Mouse (Mus musculus): Measurements from ENCODE around the gene Fli1. TPM values are rescaled to one million over a fixed set of nuclear protein-coding genes. Genes with fewer than 3 reads are reported as not detected.

Fli1 gene
- total and polyA plus RNA-seq, 2 experiments = 1.6 to 3.0 TPM

GRCm38 (mm10) chr9:32502256-32503010, 40.2 kb downstream of the Fli1 start:
- 73% methylated on average over 11 of the region's 11 CpGs for WGBS
- DNase-seq (ENCODE audit: extremely low read depth, low read depth, low spot score) = no peak
- Histone ChIP-seq H3K9ac (ENCODE audit: low read depth, low read length) (no peak overlapping the region), H3K27ac (replicated peaks; ENCODE audit: insufficient read depth, low read depth, low read length) (no peak overlapping the region), H3K4me1 (ENCODE audit: control insufficient read depth, insufficient read depth, low read length) (no peaks in the 10 kb centered on the region; the same call in 1 of the 2 replicates), H3K79me2 (ENCODE audit: control insufficient read depth, insufficient read depth, low read length) (peaks cover 3% of the 10 kb centered on the region; the same call in 1 of the 2 replicates), H3K4me3 (ENCODE audit: insufficient read depth, low read depth, low read length) (no peak overlapping the region), H3K36me3 (ENCODE audit: control insufficient read depth, insufficient read depth, low read length) (no peaks in the 10 kb centered on the region), H3K27me3 (ENCODE audit: control insufficient read depth, insufficient read depth, low read length) (no peaks in the 10 kb centered on the region)
- TF ChIP-seq CTCF (IDR thresholded peaks at IDR 0.05; ENCODE audit: low read depth, low read length) = no peak
- TF ChIP-seq POLR2A (IDR thresholded peaks at IDR 0.05; ENCODE audit: extremely low read depth, insufficient read depth, low read length) = no peak

DNA sequence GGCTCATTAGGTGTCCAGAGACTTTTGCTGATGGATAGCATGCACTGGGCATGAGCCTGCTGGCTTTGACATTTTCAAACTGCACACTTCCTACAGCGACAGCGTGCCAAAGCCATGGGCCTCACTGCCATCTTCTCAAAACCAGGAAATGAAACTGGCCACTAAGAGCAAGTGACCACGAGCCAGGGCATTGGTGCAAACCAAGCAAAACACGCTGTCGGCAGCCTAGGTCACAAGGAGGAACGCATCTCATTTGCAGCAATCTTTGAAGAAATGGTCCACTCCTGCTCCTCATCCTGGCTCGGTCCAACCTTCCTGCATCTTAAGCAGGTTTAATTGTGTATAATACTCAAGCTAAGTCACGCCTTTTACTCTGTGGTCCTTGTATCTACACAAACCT, 41.8 kb downstream of the Fli1 start:
- no peaks in the 10 kb centered on the region for H3K4me1 ChIP-seq (ENCODE audit: control insufficient read depth, insufficient read depth, low read length)
- no peaks in the 10 kb centered on the region for H3K36me3 ChIP-seq (ENCODE audit: control insufficient read depth, insufficient read depth, low read length)
- peak; percentile 32 for DNase-seq (ENCODE audit: extremely low read depth, low read depth, low spot score)
- no peak overlapping the region for H3K9ac ChIP-seq (ENCODE audit: low read depth, low read length)
- no peak overlapping the region for H3K4me3 ChIP-seq (ENCODE audit: insufficient read depth, low read depth, low read length)
- H3K79me2 ChIP-seq (ENCODE audit: control insufficient read depth, insufficient read depth, low read length) = peaks cover 5% of the 10 kb centered on the region; the same call in 1 of the 2 replicates
- TF ChIP-seq POLR2A (IDR thresholded peaks at IDR 0.05; ENCODE audit: extremely low read depth, insufficient read depth, low read length) (no peak), CTCF (IDR thresholded peaks at IDR 0.05; ENCODE audit: low read depth, low read length) (no peak)
- no peaks in the 10 kb centered on the region for H3K27me3 ChIP-seq (ENCODE audit: control insufficient read depth, insufficient read depth, low read length)
- H3K27ac ChIP-seq (replicated peaks; ENCODE audit: insufficient read depth, low read depth, low read length) = no peak overlapping the region
- 82% methylated on average over 8 of the region's 8 CpGs for WGBS

GRCm38 (mm10) chr9:32500063-32500462, 42.6 kb downstream of the Fli1 start:
- Histone ChIP-seq H3K27me3 (ENCODE audit: control insufficient read depth, insufficient read depth, low read length) (no peaks in the 10 kb centered on the region), H3K79me2 (ENCODE audit: control insufficient read depth, insufficient read depth, low read length) (peaks cover 5% of the 10 kb centered on the region; the same call in 1 of the 2 replicates), H3K4me3 (ENCODE audit: insufficient read depth, low read depth, low read length) (no peak overlapping the region), H3K27ac (replicated peaks; ENCODE audit: insufficient read depth, low read depth, low read length) (no peak overlapping the region), H3K36me3 (ENCODE audit: control insufficient read depth, insufficient read depth, low read length) (no peaks in the 10 kb centered on the region), H3K4me1 (ENCODE audit: control insufficient read depth, insufficient read depth, low read length) (no peaks in the 10 kb centered on the region), H3K9ac (ENCODE audit: low read depth, low read length) (no peak overlapping the region)
- no peak for TF ChIP-seq CTCF (IDR thresholded peaks at IDR 0.05; ENCODE audit: low read depth, low read length)
- TF ChIP-seq POLR2A (IDR thresholded peaks at IDR 0.05; ENCODE audit: extremely low read depth, insufficient read depth, low read length) = no peak
- DNase-seq (ENCODE audit: extremely low read depth, low read depth, low spot score) = no peak
- WGBS = 63% methylated on average over 5 of the region's 5 CpGs

GRCm38 (mm10) chr9:32499469-32499868, 43.2 kb downstream of the Fli1 start:
- Histone ChIP-seq H3K9ac (ENCODE audit: low read depth, low read length) (no peak overlapping the region), H3K27me3 (ENCODE audit: control insufficient read depth, insufficient read depth, low read length) (no peaks in the 10 kb centered on the region), H3K36me3 (ENCODE audit: control insufficient read depth, insufficient read depth, low read length) (no peaks in the 10 kb centered on the region), H3K4me3 (ENCODE audit: insufficient read depth, low read depth, low read length) (no peak overlapping the region), H3K27ac (replicated peaks; ENCODE audit: insufficient read depth, low read depth, low read length) (no peak overlapping the region), H3K79me2 (ENCODE audit: control insufficient read depth, insufficient read depth, low read length) (peaks cover 5% of the 10 kb centered on the region; the same call in 1 of the 2 replicates), H3K4me1 (ENCODE audit: control insufficient read depth, insufficient read depth, low read length) (no peaks in the 10 kb centered on the region)
- no peak for DNase-seq (ENCODE audit: extremely low read depth, low read depth, low spot score)
- 47% methylated on average over 6 of the region's 6 CpGs for WGBS
- no peak for TF ChIP-seq POLR2A (IDR thresholded peaks at IDR 0.05; ENCODE audit: extremely low read depth, insufficient read depth, low read length)
- no peak for TF ChIP-seq CTCF (IDR thresholded peaks at IDR 0.05; ENCODE audit: low read depth, low read length)

DNA sequence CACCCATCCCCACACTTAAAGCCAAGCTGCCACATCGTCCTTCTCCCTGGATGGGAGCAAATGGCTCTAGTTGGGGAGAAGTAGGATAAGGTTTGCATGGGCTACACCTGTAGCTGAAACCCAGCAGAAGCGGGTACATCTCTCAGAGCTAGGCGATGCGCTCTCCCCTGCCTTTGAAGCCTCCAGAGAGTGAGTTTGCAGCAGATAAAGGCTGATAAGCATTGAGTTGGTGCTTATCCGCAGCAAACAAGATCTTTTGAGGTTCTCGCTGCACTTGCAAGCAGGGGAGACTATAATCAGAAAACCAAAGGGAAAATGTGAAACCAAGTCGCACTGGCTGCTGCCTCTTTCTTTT, 47.0 kb downstream of the Fli1 start:
- H3K36me3 ChIP-seq (ENCODE audit: control insufficient read depth, insufficient read depth, low read length) = no peaks in the 10 kb centered on the region
- WGBS = 29% methylated on average over 7 of the region's 7 CpGs
- DNase-seq (ENCODE audit: extremely low read depth, low read depth, low spot score) = no peak
- no peaks in the 10 kb centered on the region for H3K27me3 ChIP-seq (ENCODE audit: control insufficient read depth, insufficient read depth, low read length)
- H3K4me3 ChIP-seq (ENCODE audit: insufficient read depth, low read depth, low read length) = no peak overlapping the region
- no peak overlapping the region for H3K9ac ChIP-seq (ENCODE audit: low read depth, low read length)
- no peak for TF ChIP-seq POLR2A (IDR thresholded peaks at IDR 0.05; ENCODE audit: extremely low read depth, insufficient read depth, low read length)
- no peak for TF ChIP-seq CTCF (IDR thresholded peaks at IDR 0.05; ENCODE audit: low read depth, low read length)
- H3K27ac ChIP-seq (replicated peaks; ENCODE audit: insufficient read depth, low read depth, low read length) = no peak overlapping the region
- peaks cover 3% of the 10 kb centered on the region; the same call in 1 of the 2 replicates for H3K79me2 ChIP-seq (ENCODE audit: control insufficient read depth, insufficient read depth, low read length)
- H3K4me1 ChIP-seq (ENCODE audit: control insufficient read depth, insufficient read depth, low read length) = no peaks in the 10 kb centered on the region
